Mouse (Mus musculus) MEL (cell line): Measurements from ENCODE around the gene Tuba4a. TPM values are rescaled to one million over a fixed set of nuclear protein-coding genes. Genes with fewer than 3 reads are reported as not detected.

Source experiments
- DNase-seq: peaks from one replicate; pipeline ENCODE4 v3.0.0; 2011; ENCODE audit warnings: low read depth, low spot score
- H3K27ac ChIP-seq: 2 replicates; pipeline ENCODE4 v1.5.1; 2012; ENCODE audit warnings: low read depth, mild to moderate bottlenecking, control low read depth, low read length, moderate library complexity; ENCODE audit not compliant: control insufficient read depth
- H3K27me3 ChIP-seq, 2 experiments: fragments of 150-350 bp in 1 of 2; sonication (generic) in 1 of 2; 2 replicates each; pipeline ENCODE4 v1.6.1; 2012; ENCODE audit warnings: low read length in 2 of 2, mild to moderate bottlenecking in 2 of 2, improper control_type of control experiment in 1 of 2, moderate library complexity in 1 of 2; ENCODE audit not compliant: insufficient read depth in 2 of 2, control insufficient read depth in 1 of 2
- H3K36me3 ChIP-seq, 2 experiments: 2 replicates each; pipeline ENCODE4 v1.6.1; 2012 to 2014; ENCODE audit warnings: low read length in 2 of 2, improper control_type of control experiment in 1 of 2, inconsistent platforms in 1 of 2, mild to moderate bottlenecking in 1 of 2; ENCODE audit not compliant: insufficient read depth in 2 of 2, control insufficient read depth in 1 of 2
- H3K4me1 ChIP-seq, 2 experiments: fragments of 150-350 bp in 1 of 2; sonication (generic) in 1 of 2; 2 replicates each; pipeline ENCODE4 v1.6.1; 2012; ENCODE audit warnings: low read length in 2 of 2, improper control_type of control experiment in 1 of 2, mild to moderate bottlenecking in 1 of 2; ENCODE audit not compliant: insufficient read depth in 2 of 2, control insufficient read depth in 1 of 2
- H3K4me3 ChIP-seq, 2 experiments: fragments of 150-350 bp in 1 of 2; sonication (generic) in 1 of 2; 2 replicates each; pipeline ENCODE4 v1.5.1; 2012; ENCODE audit warnings: low read depth in 2 of 2, low read length in 2 of 2, mild to moderate bottlenecking in 2 of 2, moderate library complexity in 2 of 2, control low read depth in 1 of 2, improper control_type of control experiment in 1 of 2; ENCODE audit not compliant: control insufficient read depth in 1 of 2, insufficient read depth in 1 of 2
- H3K79me2 ChIP-seq: 2 replicates; pipeline ENCODE4 v1.6.1; 2012; ENCODE audit warnings: mild to moderate bottlenecking, low read length, moderate library complexity; ENCODE audit not compliant: control insufficient read depth, poor library complexity, insufficient read depth
- H3K9ac ChIP-seq: 2 replicates; pipeline ENCODE4 v1.6.1; 2012; ENCODE audit warnings: low read depth, mild to moderate bottlenecking, control low read depth, low read length, moderate library complexity; ENCODE audit not compliant: control insufficient read depth, poor library complexity, severe bottlenecking
- H3K9me3 ChIP-seq: fragments of 150-350 bp; sonication (generic); replicated peaks from 2 replicates; pipeline ENCODE4 v1.6.1; 2012; ENCODE audit warnings: mild to moderate bottlenecking, low read length, improper control_type of control experiment, moderate library complexity; ENCODE audit not compliant: insufficient read depth
- CHD1 ChIP-seq: IDR thresholded peaks from 2 replicates; pipeline ENCODE4 v1.6.1; 2012; ENCODE audit warnings: low read depth, mild to moderate bottlenecking, inconsistent platforms, low read length, improper control_type of control experiment
- CHD2 ChIP-seq: IDR thresholded peaks from 2 replicates; pipeline ENCODE4 v1.6.1; 2011; ENCODE audit warnings: low read length, improper control_type of control experiment
- CTCF ChIP-seq, 3 experiments: IDR thresholded peaks in 2 of 3; conservative IDR thresholded peaks in 1 of 3; 2 replicates each; pipeline ENCODE4 v1.5.1; 2011 to 2012; ENCODE audit warnings: low read length in 3 of 3, low read depth in 2 of 3, mild to moderate bottlenecking in 2 of 3, improper control_type of control experiment in 1 of 3, inconsistent platforms in 1 of 3, mixed read lengths in 1 of 3, moderate library complexity in 1 of 3; ENCODE audit not compliant: control insufficient read depth in 1 of 3, insufficient read depth in 1 of 3, poor library complexity in 1 of 3, severe bottlenecking in 1 of 3
- E2F4 ChIP-seq: IDR thresholded peaks from 2 replicates; pipeline ENCODE4 v1.6.1; 2011; ENCODE audit warnings: low read depth, low read length, improper control_type of control experiment, borderline replicate concordance
- ELF1 ChIP-seq: IDR thresholded peaks from 2 replicates; pipeline ENCODE4 v1.6.1; 2014; ENCODE audit warnings: low read depth, mild to moderate bottlenecking, inconsistent platforms, low read length, improper control_type of control experiment, moderate library complexity
- GABPA ChIP-seq: IDR thresholded peaks from 2 replicates; pipeline ENCODE4 v1.6.1; 2012; ENCODE audit warnings: low read depth, mild to moderate bottlenecking, inconsistent platforms, low read length, improper control_type of control experiment, moderate library complexity
- GATA1 ChIP-seq: IDR thresholded peaks from 2 replicates; pipeline ENCODE4 v1.6.1; 2011; ENCODE audit warnings: low read depth, low read length, improper control_type of control experiment
- HCFC1 ChIP-seq: IDR thresholded peaks from 2 replicates; pipeline ENCODE4 v1.6.1; 2012; ENCODE audit warnings: low read depth, mild to moderate bottlenecking, inconsistent platforms, low read length, improper control_type of control experiment, moderate library complexity
- JUND ChIP-seq: IDR thresholded peaks from 2 replicates; pipeline ENCODE4 v1.6.1; 2011; ENCODE audit warnings: low read depth, mild to moderate bottlenecking, improper control_type of control experiment, low read length
- KAT2A ChIP-seq: conservative IDR thresholded peaks from 2 replicates; pipeline ENCODE4 v1.6.1; 2012; ENCODE audit warnings: low read depth, low read length, improper control_type of control experiment, inconsistent platforms
- MAFK ChIP-seq: IDR thresholded peaks from 2 replicates; pipeline ENCODE4 v1.6.1; 2011; ENCODE audit warnings: low read depth, mild to moderate bottlenecking, low read length, improper control_type of control experiment, borderline replicate concordance
- MAX ChIP-seq: IDR thresholded peaks from 2 replicates; pipeline ENCODE4 v1.6.1; 2011; ENCODE audit warnings: low read length, improper control_type of control experiment
- MAZ ChIP-seq: IDR thresholded peaks from 2 replicates; pipeline ENCODE4 v1.6.1; 2012; ENCODE audit warnings: low read depth, mild to moderate bottlenecking, inconsistent platforms, low read length, improper control_type of control experiment
- MEF2A ChIP-seq: IDR thresholded peaks from 2 replicates; pipeline ENCODE4 v1.6.1; 2014; ENCODE audit warnings: low read depth, mild to moderate bottlenecking, inconsistent platforms, low read length, improper control_type of control experiment; ENCODE audit not compliant: poor library complexity, insufficient replicate concordance, severe bottlenecking; ENCODE audit errors: extremely low read depth
- MXI1 ChIP-seq: IDR thresholded peaks from 2 replicates; pipeline ENCODE4 v1.6.1; 2011; ENCODE audit warnings: mild to moderate bottlenecking, low read depth, low read length, improper control_type of control experiment
- MYB ChIP-seq: IDR thresholded peaks from 2 replicates; pipeline ENCODE4 v1.6.1; 2011; ENCODE audit warnings: mild to moderate bottlenecking, low read depth, low read length, improper control_type of control experiment
- MYC ChIP-seq: IDR thresholded peaks from 2 replicates; pipeline ENCODE4 v1.6.1; 2011; ENCODE audit warnings: low read depth, mild to moderate bottlenecking, low read length, improper control_type of control experiment, moderate library complexity
- NELFE ChIP-seq: IDR thresholded peaks from 2 replicates; pipeline ENCODE4 v1.6.1; 2011; ENCODE audit warnings: low read depth, low read length, improper control_type of control experiment
- NRF1 ChIP-seq: IDR thresholded peaks from 2 replicates; pipeline ENCODE4 v1.6.1; 2014; ENCODE audit warnings: low read depth, mild to moderate bottlenecking, inconsistent platforms, low read length, improper control_type of control experiment, moderate library complexity; ENCODE audit not compliant: poor library complexity, insufficient read depth, severe bottlenecking
- POLR2A ChIP-seq, 2 experiments: IDR thresholded peaks; 2 replicates each; pipeline ENCODE4 v1.6.1; 2011 to 2012; ENCODE audit warnings: low read length in 2 of 2, mild to moderate bottlenecking in 2 of 2, control low read depth in 1 of 2, improper control_type of control experiment in 1 of 2, low read depth in 1 of 2, moderate library complexity in 1 of 2; ENCODE audit not compliant: control insufficient read depth in 1 of 2, insufficient read depth in 1 of 2, poor library complexity in 1 of 2
- POLR2AphosphoS2 ChIP-seq: IDR thresholded peaks from 2 replicates; pipeline ENCODE4 v1.6.1; 2011; ENCODE audit warnings: low read length, improper control_type of control experiment
- POLR2AphosphoS5 ChIP-seq: IDR thresholded peaks from 2 replicates; pipeline ENCODE4 v1.6.1; 2012; ENCODE audit warnings: low read depth, borderline replicate concordance, mild to moderate bottlenecking, inconsistent platforms, low read length, moderate library complexity, mixed read lengths
- RAD21 ChIP-seq: IDR thresholded peaks from 2 replicates; pipeline ENCODE4 v1.6.1; 2011; ENCODE audit warnings: mild to moderate bottlenecking, low read depth, low read length, improper control_type of control experiment
- RCOR1 ChIP-seq: IDR thresholded peaks from 2 replicates; pipeline ENCODE4 v1.6.1; 2012; ENCODE audit warnings: low read depth, mild to moderate bottlenecking, inconsistent platforms, low read length, improper control_type of control experiment
- SIN3A ChIP-seq: IDR thresholded peaks from 2 replicates; pipeline ENCODE4 v1.6.1; 2012; ENCODE audit warnings: low read length, improper control_type of control experiment, inconsistent platforms
- SMC3 ChIP-seq: IDR thresholded peaks from 2 replicates; pipeline ENCODE4 v1.6.1; 2011; ENCODE audit warnings: low read depth, low read length, improper control_type of control experiment
- TAL1 ChIP-seq: IDR thresholded peaks from 2 replicates; pipeline ENCODE4 v1.6.1; 2012; ENCODE audit warnings: mild to moderate bottlenecking, inconsistent platforms, low read length, moderate library complexity, mixed read lengths
- TBP ChIP-seq: IDR thresholded peaks from 2 replicates; pipeline ENCODE4 v1.8.0; 2011; ENCODE audit warnings: low read depth, low read length, improper control_type of control experiment
- TCF12 ChIP-seq: IDR thresholded peaks from 2 replicates; pipeline ENCODE4 v1.6.1; 2014; ENCODE audit warnings: low read depth, mild to moderate bottlenecking, inconsistent platforms, low read length, improper control_type of control experiment, moderate library complexity
- UBTF ChIP-seq: IDR thresholded peaks from 2 replicates; pipeline ENCODE4 v1.6.1; 2012; ENCODE audit warnings: low read depth, mild to moderate bottlenecking, inconsistent platforms, low read length, improper control_type of control experiment, moderate library complexity, borderline replicate concordance; ENCODE audit not compliant: insufficient read depth
- USF1 ChIP-seq: IDR thresholded peaks from 2 replicates; pipeline ENCODE4 v1.6.1; 2014; ENCODE audit warnings: low read depth, mild to moderate bottlenecking, inconsistent platforms, low read length, improper control_type of control experiment, moderate library complexity
- USF2 ChIP-seq, 2 experiments: IDR thresholded peaks; 2 replicates each; pipeline ENCODE4 v1.6.1; 2011 to 2012; ENCODE audit warnings: improper control_type of control experiment in 2 of 2, low read length in 2 of 2, borderline replicate concordance in 1 of 2, inconsistent platforms in 1 of 2, low read depth in 1 of 2, mild to moderate bottlenecking in 1 of 2; ENCODE audit not compliant: insufficient read depth in 1 of 2
- ZC3H11A ChIP-seq: IDR thresholded peaks from 2 replicates; pipeline ENCODE4 v1.6.1; 2012; ENCODE audit warnings: low read depth, mild to moderate bottlenecking, inconsistent platforms, low read length, improper control_type of control experiment
- ZKSCAN1 ChIP-seq: IDR thresholded peaks from 2 replicates; pipeline ENCODE4 v1.6.1; 2012; ENCODE audit warnings: low read depth, mild to moderate bottlenecking, inconsistent platforms, low read length, improper control_type of control experiment, moderate library complexity
- ZMIZ1 ChIP-seq: IDR thresholded peaks from 2 replicates; pipeline ENCODE4 v1.6.1; 2012; ENCODE audit warnings: low read depth, mild to moderate bottlenecking, inconsistent platforms, low read length, improper control_type of control experiment, moderate library complexity
- ZNF384 ChIP-seq: IDR thresholded peaks from 2 replicates; pipeline ENCODE4 v1.6.1; 2012; ENCODE audit warnings: low read depth, mild to moderate bottlenecking, inconsistent platforms, low read length, improper control_type of control experiment
- polyA plus RNA-seq, 2 experiments: library from polyadenylated mRNA; stranded (reverse) in 1 of 2; unstranded in 1 of 2; fragments of >175 nt in 1 of 2; fragments of >200 nt in 1 of 2; gene quantifications; 2 replicates each; pipeline versions ENCODE4 v1.2.1 to v1.2.4; 2012; ENCODE audit warnings: low replicate concordance in 2 of 2, low read depth in 1 of 2; ENCODE audit not compliant: insufficient read length in 2 of 2, insufficient read depth in 1 of 2, missing spikeins in 1 of 2
- total RNA-seq: library from RNA; depleted of rRNA; stranded (reverse); fragments of 300-350 nt; gene quantifications from 2 replicates; pipeline ENCODE4 v1.2.3, GENCODE M21; 2012

Tuba4a gene
- total and polyA plus RNA-seq, 3 experiments: 385 to 439 TPM; not detected in 1

DNA sequence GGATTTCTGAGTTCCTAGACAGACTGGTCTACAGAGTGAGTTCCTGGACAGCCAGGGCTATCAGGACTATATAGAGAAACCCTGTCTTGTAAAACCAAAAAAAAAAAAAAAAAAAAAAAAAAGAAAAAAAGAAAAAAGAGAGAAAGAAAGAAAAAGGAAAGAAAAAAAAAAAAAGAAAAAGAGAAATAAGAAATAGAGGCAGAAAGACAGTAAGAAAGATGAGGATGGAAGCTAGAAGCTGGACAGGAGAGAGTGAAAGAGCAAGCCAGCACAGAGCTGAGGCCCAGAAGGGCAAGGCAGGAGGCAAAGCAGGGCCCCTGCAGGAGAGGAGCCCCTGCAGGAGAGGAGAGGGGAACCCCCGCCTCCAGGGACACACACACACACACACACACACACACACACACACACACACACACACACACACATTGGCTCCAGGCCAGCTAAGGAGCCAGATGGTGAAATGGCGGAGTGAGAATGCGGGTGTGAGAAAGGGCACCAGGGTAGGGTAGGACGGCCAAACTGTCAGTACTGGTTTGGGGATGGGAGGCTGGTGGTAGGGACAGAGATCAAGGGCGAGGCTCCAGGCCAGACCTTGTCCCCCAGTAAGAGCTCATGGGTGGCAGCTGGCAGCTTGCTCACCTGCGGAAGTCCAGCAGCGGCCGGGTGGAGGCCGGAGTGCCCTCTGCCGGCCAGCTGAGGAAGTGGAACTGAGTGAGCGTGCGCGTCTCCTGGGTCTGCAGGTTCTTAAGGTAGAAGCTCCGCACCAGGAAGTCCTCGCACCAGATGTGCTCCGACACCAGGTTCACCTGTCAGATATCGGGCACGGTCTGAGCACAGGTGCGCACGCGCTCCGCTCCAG, 31.7 kb upstream of the Tuba4a start:
- Histone ChIP-seq H3K27ac (no peak overlapping the region), H3K79me2 (no peaks in the 10 kb centered on the region), H3K4me3 (peak overlapping the region; percentile 52 to 55), H3K9ac (peak overlapping the region; percentile 63), H3K36me3 (no peaks in the 10 kb centered on the region), H3K27me3 (no peaks in the 10 kb centered on the region), H3K9me3 (no peaks in the 10 kb centered on the region), H3K4me1 (no peaks in the 10 kb centered on the region; a peak in 1 of 4 replicates)
- DNase-seq: peak; percentile 90
- TF ChIP-seq POLR2AphosphoS2 (no peak), E2F4 (no peak), SMC3 (peak; percentile 95), KAT2A (no peak), POLR2A (IDR thresholded peaks at IDR 0.05; ENCODE audit: control insufficient read depth in 1 of 2, insufficient read depth in 1 of 2, low read depth in 1 of 2, low read length in 2 of 2, poor library complexity in 1 of 2) (peak in 1 of 2 experiments; percentile 39; a peak in 1 of 4 replicates), UBTF (no peak), NRF1 (peak; percentile 53), CHD2 (no peak), MYC (no peak), ELF1 (peak; percentile 78), ZKSCAN1 (no peak), USF2 (IDR thresholded peaks at IDR 0.05; ENCODE audit: borderline replicate concordance in 1 of 2, insufficient read depth in 1 of 2, low read depth in 1 of 2, low read length in 2 of 2) (no peak), ZNF384 (peak; percentile 68), MYB (no peak), TAL1 (no peak), TCF12 (no peak), HCFC1 (peak; percentile 37), CHD1 (no peak), MAFK (no peak), SIN3A (peak; percentile 64; the same call in 1 of the 2 replicates), GABPA (no peak), RCOR1 (no peak), NELFE (no peak), MAZ (peak; percentile 70; the same call in 1 of the 2 replicates), MEF2A (no peak), TBP (0 out of 2 replicates have a peak, but pooled peaks have one; percentile 15), GATA1 (no peak), USF1 (no peak), RAD21 (peak; percentile 64), ZMIZ1 (no peak), ZC3H11A (peak; percentile 72), JUND (no peak), POLR2AphosphoS5 (no peak), CTCF (IDR thresholded peaks at IDR 0.05 in 2 of 3, conservative IDR thresholded peaks at IDR 0.05 in 1 of 3; ENCODE audit: control insufficient read depth in 1 of 3, insufficient read depth in 1 of 3, low read depth in 2 of 3, low read length in 3 of 3, poor library complexity in 1 of 3, severe bottlenecking in 1 of 3) (peak; percentile 82 to 97 (median 88)), MAX (no peak), MXI1 (peak; percentile 76)
